Mouse (Mus musculus): ENCODE measurements around the gene Slc5a5. TPM values are rescaled to one million over a fixed set of nuclear protein-coding genes. Genes with fewer than 3 reads are reported as not detected.

Gene Slc5a5
- polyA plus RNA-seq, 1 experiment: 0.46 TPM

DNA sequence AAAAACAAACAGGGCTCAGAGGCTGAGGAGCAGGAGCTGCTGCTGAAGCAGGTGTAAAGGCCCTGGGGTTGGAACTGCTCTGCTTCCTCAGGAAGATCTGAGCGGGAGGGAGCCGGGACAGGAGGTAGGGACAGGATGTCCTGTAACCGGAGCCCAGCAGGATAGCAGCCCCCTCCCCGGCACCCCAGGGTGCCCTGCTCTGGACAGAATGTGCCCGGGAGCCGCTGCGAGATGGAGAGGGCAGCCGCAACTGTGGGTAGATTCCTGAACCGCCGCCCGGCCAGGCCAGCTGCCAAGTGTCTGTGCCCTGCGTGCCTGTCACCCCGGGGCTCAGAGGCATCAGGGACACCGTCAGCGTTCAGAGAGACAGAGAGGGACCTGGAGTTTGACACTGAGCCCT is 59.0 kb downstream of the Slc5a5 start:
- no peak for DNase-seq (ENCODE audit: low read depth)

DNA sequence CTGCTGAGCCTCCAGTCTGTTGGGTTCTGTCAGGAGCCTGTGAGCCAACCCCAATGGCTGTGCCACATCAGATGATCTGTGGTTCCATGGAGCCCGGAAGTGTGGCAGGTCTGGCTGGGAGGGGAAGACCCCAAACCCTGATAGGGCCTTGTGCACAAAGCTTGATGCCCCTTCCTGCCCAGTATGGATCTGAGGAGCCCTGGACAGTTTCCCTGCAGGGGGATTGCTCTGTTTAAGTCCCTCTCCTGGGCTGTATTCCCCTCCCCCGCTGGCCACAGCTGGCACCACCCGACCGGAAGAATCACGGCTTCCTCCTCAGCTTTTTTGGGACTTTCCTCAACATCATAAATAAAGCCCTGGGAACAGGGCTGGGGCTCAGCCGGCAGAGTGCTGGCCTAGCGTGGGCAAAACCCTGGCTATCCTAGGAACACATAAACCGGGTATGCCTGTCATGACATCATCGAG is 59.5 kb downstream of the Slc5a5 start:
- no peak for DNase-seq (ENCODE audit: low read depth)

Other genes starting within 250 kb of the Slc5a5 start
- 69.8 and 71.9 TPM in 2 replicates for gene Pgpep1, start 232.4 kb downstream of the Slc5a5 start, polyA plus RNA-seq (2012; rRNA removed)
- gene Lsm4, start 219.5 kb downstream of the Slc5a5 start, polyA plus RNA-seq (2012; rRNA removed): 90.7 and 91.6 TPM in 2 replicates
- 170 and 254 TPM in 2 replicates for gene Jund, start 193.8 kb downstream of the Slc5a5 start, polyA plus RNA-seq (2012; rRNA removed)
- 0.55 and 1.0 TPM in 2 replicates for gene Iqcn, start 189.3 kb downstream of the Slc5a5 start, polyA plus RNA-seq (2012; rRNA removed)
- 0.35 and 0.63 TPM in 2 replicates for gene Gm3336, start 174.2 kb downstream of the Slc5a5 start, polyA plus RNA-seq (2012; rRNA removed)
- 9.4 and 9.9 TPM in 2 replicates for gene Pde4c, start 169.0 kb downstream of the Slc5a5 start, polyA plus RNA-seq (2012; rRNA removed)
- 55.5 and 56.3 TPM in 2 replicates for gene Rab3a, start 138.1 kb downstream of the Slc5a5 start, polyA plus RNA-seq (2012; rRNA removed)
- 127 and 143 TPM in 2 replicates for gene Mpv17l2, start 131.8 kb downstream of the Slc5a5 start, polyA plus RNA-seq (2012; rRNA removed)
- 92.1 and 92.3 TPM in 2 replicates for gene Pik3r2, start 116.0 kb downstream of the Slc5a5 start, polyA plus RNA-seq (2012; rRNA removed)
- 56.6 and 85.2 TPM in 2 replicates for gene Mast3, start 87.7 kb downstream of the Slc5a5 start, polyA plus RNA-seq (2012; rRNA removed)
- gene Il12rb1, start 84.3 kb downstream of the Slc5a5 start, polyA plus RNA-seq (2012; rRNA removed): 1.1 and 1.3 TPM in 2 replicates
- gene Arrdc2, start 53.0 kb downstream of the Slc5a5 start, polyA plus RNA-seq (2012; rRNA removed): 134 and 150 TPM in 2 replicates
- gene Kcnn1, start 29.5 kb downstream of the Slc5a5 start, polyA plus RNA-seq (2012; rRNA removed): 4.3 and 5.6 TPM in 2 replicates
- gene Ccdc124, start 18.8 kb downstream of the Slc5a5 start, polyA plus RNA-seq (2012; rRNA removed): 38.1 and 44.2 TPM in 2 replicates
- 3,173 and 3,579 TPM in 2 replicates for gene Rpl18a, start 4.7 kb upstream of the Slc5a5 start, polyA plus RNA-seq (2012; rRNA removed)
- 27.7 and 32.4 TPM in 2 replicates for gene Map1s, start 13.2 kb upstream of the Slc5a5 start, polyA plus RNA-seq (2012; rRNA removed)